Mouse (Mus musculus) ES-E14 (cell line): ENCODE data around the gene Rbfox3.

Source experiments
- HCFC1 ChIP-seq: IDR thresholded peaks from 2 replicates; pipeline ENCODE4 v1.6.1; 2012; ENCODE audit warnings: low read length, inconsistent platforms, borderline replicate concordance; ENCODE audit not compliant: insufficient read depth
- MAFK ChIP-seq: IDR thresholded peaks from 2 replicates; pipeline ENCODE4 v1.6.1; 2014; ENCODE audit warnings: mild to moderate bottlenecking, low read depth, low read length, inconsistent platforms; ENCODE audit not compliant: insufficient read depth
- ZC3H11A ChIP-seq: IDR thresholded peaks from 2 replicates; pipeline ENCODE4 v1.6.1; 2012; ENCODE audit warnings: low read depth, mild to moderate bottlenecking, inconsistent platforms, low read length, borderline replicate concordance
- ZNF384 ChIP-seq: IDR thresholded peaks from 2 replicates; pipeline ENCODE4 v1.6.1; 2012; ENCODE audit warnings: low read depth, low read length, inconsistent platforms

DNA sequence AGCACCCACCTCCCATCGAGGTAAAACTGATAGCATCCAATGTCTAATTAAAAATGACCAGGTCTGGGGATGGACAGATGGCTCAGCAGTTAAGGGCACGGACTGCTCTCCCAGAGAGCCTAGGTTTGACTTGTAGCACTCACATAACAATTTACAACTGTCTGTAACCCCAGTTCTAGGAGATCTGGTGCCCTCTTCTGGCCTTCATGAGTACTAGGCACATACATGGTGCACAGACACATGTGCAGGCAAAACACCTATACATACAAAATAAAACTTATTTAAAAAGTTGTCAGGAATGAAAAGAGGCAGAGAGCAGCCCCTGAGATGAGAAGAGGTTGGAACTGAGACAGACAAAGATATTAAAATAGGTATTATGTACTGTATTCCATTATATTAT is 305.8 kb downstream of the Rbfox3 start:
- no peak for TF ChIP-seq HCFC1
- TF ChIP-seq ZNF384: no peak
- TF ChIP-seq ZC3H11A: no peak
- no peak for TF ChIP-seq MAFK
